Mouse (Mus musculus): ENCODE measurements at regions not wholly inside any gene's neighbourhood (a gene's known extent, or its start where the extent isn't known, plus 50 kb on each side); places are given as distances from the start of the nearest gene placed in this dataset.
A peak's percentile ranks its signal among the peaks of the same experiment; 100 is the strongest.

GRCm38 (mm10) chr9:122501864-122502341, 150.5 kb downstream of the Abhd5 start:
- H3K4me1 ChIP-seq, result peaks cover 20% of the 10 kb centered on the region
- H3K27ac ChIP-seq (replicated peaks), result peak overlapping the region; percentile 79
- ATAC-seq (replicated peaks), result peak; percentile 71
- no peaks in the 10 kb centered on the region for H3K36me3 ChIP-seq
- H3K4me2 ChIP-seq (replicated peaks), result peak overlapping the region; percentile 22
- H3K9ac ChIP-seq (replicated peaks), result 0 out of 2 replicates have a peak overlapping the region, but pooled peaks have one; percentile 1
- 13% methylated on average over 13 of the region's 13 CpGs for WGBS
- no peaks in the 10 kb centered on the region for H3K9me3 ChIP-seq
- H3K27me3 ChIP-seq, result no peaks in the 10 kb centered on the region
- no peak overlapping the region for H3K4me3 ChIP-seq

- 72% methylated on average over 5 of the region's 5 CpGs for WGBS
Observed at GRCm38 (mm10) chr9:122521569-122521968, 170.2 kb downstream of the Abhd5 start.

GRCm38 (mm10) chr9:122525621-122526055, 174.2 kb downstream of the Abhd5 start:
- 7% methylated on average over 10 of the region's 10 CpGs for WGBS
- no peak overlapping the region for H3K27ac ChIP-seq (replicated peaks)
- H3K4me3 ChIP-seq, result no peak overlapping the region
- H3K9ac ChIP-seq (replicated peaks), result no peak overlapping the region
- no peaks in the 10 kb centered on the region for H3K27me3 ChIP-seq
- no peak overlapping the region for H3K4me2 ChIP-seq (replicated peaks)
- ATAC-seq (replicated peaks), result no peak
- no peaks in the 10 kb centered on the region for H3K36me3 ChIP-seq
- H3K9me3 ChIP-seq, result no peaks in the 10 kb centered on the region
- peaks cover 11% of the 10 kb centered on the region; the same call in 1 of the 2 replicates for H3K4me1 ChIP-seq

More at GRCm38 (mm10) chr9:122521569-122521968, 170.2 kb downstream of the Abhd5 start:
- H3K4me1 ChIP-seq, result peaks cover 5% of the 10 kb centered on the region; the same call in 1 of the 2 replicates
- no peak overlapping the region for H3K4me2 ChIP-seq (replicated peaks)
- H3K9me3 ChIP-seq, result no peaks in the 10 kb centered on the region
- no peak for ATAC-seq (replicated peaks)
- no peaks in the 10 kb centered on the region for H3K36me3 ChIP-seq
- H3K27me3 ChIP-seq, result peaks cover 3% of the 10 kb centered on the region; the same call in 1 of the 2 replicates
- no peak overlapping the region for H3K27ac ChIP-seq (replicated peaks)
- H3K4me3 ChIP-seq, result no peak overlapping the region
- H3K9ac ChIP-seq (replicated peaks), result no peak overlapping the region

- WGBS, result 56% methylated on average over 6 of the region's 6 CpGs
- Histone ChIP-seq H3K9me3 (no peaks in the 10 kb centered on the region), H3K4me3 (no peak overlapping the region), H3K4me2 (replicated peaks) (no peak overlapping the region), H3K36me3 (no peaks in the 10 kb centered on the region), H3K27me3 (0 out of 2 replicates have a peak, but pooled peaks cover 3% of the 10 kb centered on the region), H3K4me1 (peaks cover 8% of the 10 kb centered on the region; the same call in 1 of the 2 replicates), H3K9ac (replicated peaks) (no peak overlapping the region), H3K27ac (replicated peaks) (no peak overlapping the region)
- no peak for ATAC-seq (replicated peaks)
Observed at GRCm38 (mm10) chr9:122528267-122528666, 176.9 kb downstream of the Abhd5 start.

GRCm38 (mm10) chr9:122529721-122530120, 178.3 kb downstream of the Abhd5 start:
- H3K27me3 ChIP-seq, result 0 out of 2 replicates have a peak, but pooled peaks cover 3% of the 10 kb centered on the region
- H3K27ac ChIP-seq (replicated peaks), result no peak overlapping the region
- H3K4me2 ChIP-seq (replicated peaks), result no peak overlapping the region
- ATAC-seq (replicated peaks), result no peak
- H3K9me3 ChIP-seq, result no peaks in the 10 kb centered on the region
- H3K36me3 ChIP-seq, result no peaks in the 10 kb centered on the region
- H3K4me1 ChIP-seq, result peaks cover 18% of the 10 kb centered on the region
- H3K4me3 ChIP-seq, result no peak overlapping the region
- no peak overlapping the region for H3K9ac ChIP-seq (replicated peaks)

- WGBS, result 79% methylated on average over 2 of the region's 2 CpGs
- Histone ChIP-seq H3K27ac (replicated peaks) (no peak overlapping the region), H3K27me3 (0 out of 2 replicates have a peak, but pooled peaks cover 9% of the 10 kb centered on the region), H3K9ac (replicated peaks) (no peak overlapping the region), H3K4me2 (replicated peaks) (no peak overlapping the region), H3K4me1 (peaks cover 22% of the 10 kb centered on the region), H3K36me3 (no peaks in the 10 kb centered on the region), H3K4me3 (no peak overlapping the region), H3K9me3 (no peaks in the 10 kb centered on the region)
- ATAC-seq (replicated peaks), result no peak
Observed at GRCm38 (mm10) chr9:122531806-122532205, 180.4 kb downstream of the Abhd5 start.

- ATAC-seq (replicated peaks), result peak; percentile 61
- Histone ChIP-seq H3K27ac (replicated peaks) (no peak overlapping the region), H3K9ac (replicated peaks) (no peak overlapping the region), H3K4me1 (peaks cover 16% of the 10 kb centered on the region), H3K9me3 (no peaks in the 10 kb centered on the region), H3K36me3 (no peaks in the 10 kb centered on the region), H3K4me2 (replicated peaks) (peak overlapping the region; percentile 19; the same call in 1 of the 2 replicates), H3K27me3 (0 out of 2 replicates have a peak, but pooled peaks cover 9% of the 10 kb centered on the region), H3K4me3 (no peak overlapping the region)
- WGBS, result 10% methylated on average over 15 of the region's 15 CpGs
Observed at GRCm38 (mm10) chr9:122534121-122534814, 182.9 kb downstream of the Abhd5 start.

- Histone ChIP-seq H3K27me3 (0 out of 2 replicates have a peak, but pooled peaks cover 9% of the 10 kb centered on the region), H3K9me3 (no peaks in the 10 kb centered on the region), H3K36me3 (no peaks in the 10 kb centered on the region), H3K4me2 (replicated peaks) (no peak overlapping the region), H3K27ac (replicated peaks) (no peak overlapping the region), H3K4me3 (no peak overlapping the region), H3K9ac (replicated peaks) (no peak overlapping the region), H3K4me1 (peaks cover 16% of the 10 kb centered on the region)
- 69% methylated on average over 2 of the region's 2 CpGs for WGBS
- no peak for ATAC-seq (replicated peaks)
Observed at GRCm38 (mm10) chr9:122534965-122535364, 183.6 kb downstream of the Abhd5 start.

- 60% methylated on average over 3 of the region's 3 CpGs for WGBS
- Histone ChIP-seq H3K4me1 (0 out of 2 replicates have a peak, but pooled peaks cover 2% of the 10 kb centered on the region), H3K9me3 (no peaks in the 10 kb centered on the region), H3K4me2 (replicated peaks) (no peak overlapping the region), H3K27ac (replicated peaks) (no peak overlapping the region), H3K9ac (replicated peaks) (no peak overlapping the region), H3K36me3 (no peaks in the 10 kb centered on the region), H3K27me3 (0 out of 2 replicates have a peak, but pooled peaks cover 6% of the 10 kb centered on the region), H3K4me3 (no peak overlapping the region)
- ATAC-seq (replicated peaks), result no peak
Observed at GRCm38 (mm10) chr9:122540091-122540490, 188.7 kb downstream of the Abhd5 start.

GRCm38 (mm10) chr9:122556051-122556450, 191.1 kb upstream of the Topaz1 start:
- WGBS, result 47% methylated on average over 9 of the region's 9 CpGs
- ATAC-seq (replicated peaks), result no peak
- H3K9me3 ChIP-seq, result no peaks in the 10 kb centered on the region

GRCm38 (mm10) chr9:122566060-122566459, 181.1 kb upstream of the Topaz1 start:
- Histone ChIP-seq H3K4me1 (peaks cover 23% of the 10 kb centered on the region), H3K27ac (replicated peaks) (no peak overlapping the region), H3K36me3 (no peaks in the 10 kb centered on the region), H3K9me3 (no peaks in the 10 kb centered on the region), H3K4me2 (replicated peaks) (no peak overlapping the region), H3K27me3 (peaks cover 49% of the 10 kb centered on the region), H3K9ac (replicated peaks) (no peak overlapping the region), H3K4me3 (no peak overlapping the region)
- no peak for ATAC-seq (replicated peaks)
- WGBS, result 85% methylated on average over 3 of the region's 3 CpGs

More at GRCm38 (mm10) chr9:122556051-122556450, 191.1 kb upstream of the Topaz1 start:
- Histone ChIP-seq H3K36me3 (no peaks in the 10 kb centered on the region), H3K9ac (replicated peaks) (no peak overlapping the region), H3K27me3 (no peaks in the 10 kb centered on the region), H3K4me2 (replicated peaks) (no peak overlapping the region), H3K4me1 (no peaks in the 10 kb centered on the region), H3K4me3 (no peak overlapping the region), H3K27ac (replicated peaks) (no peak overlapping the region)

- H3K27me3 ChIP-seq, result peaks cover 66% of the 10 kb centered on the region
Observed at GRCm38 (mm10) chr9:122568691-122569441, 178.3 kb upstream of the Topaz1 start.

More at GRCm38 (mm10) chr9:122568691-122569441, 178.3 kb upstream of the Topaz1 start:
- Histone ChIP-seq H3K4me1 (peaks cover 38% of the 10 kb centered on the region), H3K4me3 (peak overlapping the region; percentile 50), H3K4me2 (replicated peaks) (peak overlapping the region; percentile 84), H3K27ac (replicated peaks) (peak overlapping the region; percentile 0; the same call in 1 of the 2 replicates), H3K9ac (replicated peaks) (peak overlapping the region; percentile 51), H3K36me3 (no peaks in the 10 kb centered on the region), H3K9me3 (no peaks in the 10 kb centered on the region)
- ATAC-seq (replicated peaks), result peak; percentile 55
- under 1% methylated on average over 68 of the region's 68 CpGs for WGBS

All from forebrain, embryonic 15.5 days (tissue).